Mouse (Mus musculus): Measurements from ENCODE around the gene Stk11ip.

Stk11ip gene

DNA sequence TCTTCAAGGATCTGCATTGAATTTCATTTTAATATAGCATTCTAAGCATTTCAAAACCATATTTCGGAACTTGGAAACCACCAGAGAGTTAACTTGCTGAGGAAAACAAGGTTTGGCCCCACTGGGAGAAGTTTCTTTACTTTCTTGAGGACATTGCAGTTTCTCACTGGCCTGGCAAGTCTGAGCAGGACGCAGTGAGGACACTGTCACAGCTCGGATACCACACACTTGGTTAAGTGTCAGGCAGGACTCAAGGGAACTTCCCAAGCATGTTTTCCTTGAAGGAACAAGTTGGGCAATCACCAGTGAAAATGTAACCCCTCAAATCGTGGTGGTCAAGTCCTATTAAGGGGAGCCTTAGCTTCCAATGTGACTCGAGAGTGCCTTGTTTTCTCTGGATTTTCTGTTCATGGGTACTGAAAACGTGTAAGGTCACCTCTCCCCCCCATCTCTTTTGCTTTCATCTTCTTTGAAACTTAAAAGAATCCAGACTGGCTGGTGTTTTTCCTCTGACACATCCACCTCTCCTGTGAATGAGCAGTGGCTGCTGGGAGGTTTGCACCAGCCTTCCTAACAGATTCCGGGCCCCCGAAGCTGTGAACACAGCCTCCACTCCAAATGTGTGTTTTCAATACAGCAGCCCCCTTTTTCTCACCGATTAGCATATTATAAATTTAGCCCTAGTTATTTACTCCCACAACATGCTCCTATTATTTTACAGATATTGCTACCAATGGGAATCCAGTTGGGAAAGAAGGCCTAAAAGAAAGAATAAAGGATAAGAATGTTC, 16.9 kb upstream of the Stk11ip start:
- no peak for DNase-seq

DNA sequence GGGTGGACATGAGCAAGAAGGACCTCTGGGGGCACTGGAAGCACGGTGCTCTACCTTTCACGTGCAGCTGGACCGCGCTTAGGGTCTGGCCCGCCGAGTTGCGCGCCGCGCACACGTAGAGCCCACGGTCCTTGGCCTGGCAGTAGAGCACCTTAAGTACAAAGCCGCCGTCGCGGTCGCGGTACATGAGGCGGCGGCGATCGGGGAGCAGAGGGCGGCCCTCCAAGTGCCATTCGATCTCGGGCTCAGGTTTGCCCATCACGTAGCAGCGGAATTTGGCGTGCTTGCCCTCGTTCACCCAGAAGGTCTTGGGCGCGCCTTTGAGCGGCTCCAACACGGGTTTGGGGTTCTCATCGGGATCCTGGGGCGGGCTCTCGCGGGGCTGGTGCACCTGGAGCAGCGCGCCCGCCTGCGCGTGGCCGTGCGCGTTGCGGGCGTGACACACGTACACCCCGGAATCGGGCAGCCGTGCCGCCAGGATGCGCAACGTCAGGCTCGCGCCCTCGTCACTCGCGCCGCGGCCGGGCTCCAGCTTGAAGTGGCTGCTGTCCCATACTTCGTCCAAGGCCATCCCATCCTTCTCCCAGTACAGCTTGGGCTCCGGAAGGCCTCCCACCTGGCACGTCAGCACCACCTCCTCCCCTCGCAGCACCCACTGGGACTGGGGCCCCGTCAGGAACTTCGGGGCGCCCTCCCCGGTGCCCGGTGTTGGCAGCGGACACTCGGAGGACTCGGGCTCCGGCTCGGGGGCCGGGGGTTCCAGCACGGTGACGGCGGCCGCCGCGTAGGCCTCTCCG, 16.0 kb upstream of the Stk11ip start:
- DNase-seq: peak; percentile 89

DNA sequence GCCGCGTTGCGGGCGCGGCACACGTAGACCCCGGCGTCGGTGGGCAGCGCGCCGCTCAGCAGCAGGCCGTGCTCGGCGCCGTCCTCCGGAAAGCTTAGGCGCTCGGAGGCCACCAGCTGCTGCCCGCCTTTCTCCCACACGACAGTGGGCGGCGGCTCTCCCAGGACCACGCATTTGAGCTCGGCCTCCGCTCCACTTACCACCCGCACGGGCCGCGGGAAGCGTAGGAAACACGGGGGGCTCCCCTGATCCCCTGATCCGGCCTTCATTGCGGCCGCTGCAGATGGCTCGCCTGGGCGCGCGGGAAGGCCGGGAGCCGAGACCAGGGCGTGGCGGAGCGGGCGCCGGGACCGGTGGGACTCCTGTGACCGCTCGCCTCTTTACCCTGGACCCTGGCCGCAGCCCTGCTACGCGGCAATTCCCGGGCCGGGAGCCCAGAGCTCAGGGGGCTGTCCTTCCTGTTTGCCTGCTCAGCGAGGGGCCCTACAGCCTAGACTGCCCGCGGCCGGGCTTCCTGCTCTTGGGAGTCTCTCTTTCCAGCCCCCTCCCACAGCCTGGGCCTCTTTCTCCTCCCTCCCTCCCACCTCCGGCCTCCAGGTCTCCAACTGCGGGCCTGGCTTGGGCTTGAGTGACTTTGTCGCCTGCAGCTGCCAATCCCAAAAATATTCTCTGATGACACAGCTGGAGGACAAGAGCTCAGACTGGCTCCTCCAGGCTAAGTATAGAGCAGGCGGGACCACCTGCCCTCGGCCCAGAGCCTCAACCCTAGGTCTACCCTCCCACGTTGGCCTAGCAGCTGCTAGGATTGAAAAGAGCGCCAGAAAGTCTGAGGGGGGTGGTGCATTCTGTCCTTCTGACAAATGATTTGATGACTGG, 15.1 kb upstream of the Stk11ip start, which contains the start of gene Obsl1:
Gene Obsl1 (minus strand): TSS at position 497 of the 876 bp plus-strand sequence.
- DNase-seq: no peak

DNA sequence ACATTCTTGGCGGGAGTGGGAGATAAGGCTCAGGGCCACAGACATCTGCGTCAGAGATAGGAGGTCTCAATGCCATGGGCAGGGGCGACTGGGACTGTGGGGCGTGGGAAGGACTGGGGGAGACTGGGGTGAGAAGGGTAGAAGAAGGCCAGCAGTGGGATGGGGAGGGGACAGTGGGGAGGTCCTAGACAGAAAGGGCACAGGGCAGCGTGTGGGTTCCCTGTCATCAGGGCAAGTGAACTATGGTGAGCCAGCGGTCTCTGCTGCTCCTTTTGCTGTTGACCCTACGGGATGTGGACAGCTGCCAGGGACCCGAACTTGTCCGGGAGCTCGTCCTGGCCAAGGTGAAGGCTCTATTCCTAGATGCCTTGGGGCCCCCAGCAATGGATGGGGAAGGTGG, 14.3 kb upstream of the Stk11ip start, which contains the start of gene Inha:
Gene Inha (plus strand): TSS at position 72 of the 400 bp plus-strand sequence.
- DNase-seq: no peak

DNA sequence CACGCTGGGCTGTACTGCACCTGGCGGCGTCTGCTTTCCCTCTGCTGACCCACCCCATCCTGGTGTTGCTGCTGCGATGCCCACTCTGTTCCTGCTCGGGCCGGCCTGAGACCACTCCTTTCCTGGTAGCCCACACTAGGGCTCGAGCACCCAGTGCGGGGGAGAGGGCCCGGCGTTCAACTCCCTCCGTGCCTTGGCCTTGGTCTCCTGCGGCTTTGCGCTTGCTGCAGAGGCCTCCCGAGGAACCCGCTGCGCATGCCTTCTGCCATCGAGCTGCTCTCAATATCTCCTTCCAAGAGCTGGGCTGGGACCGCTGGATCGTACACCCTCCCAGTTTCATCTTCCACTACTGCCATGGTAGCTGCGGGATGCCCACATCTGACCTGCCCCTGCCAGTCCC, 11.7 kb upstream of the Stk11ip start:
- DNase-seq: no peak

DNA sequence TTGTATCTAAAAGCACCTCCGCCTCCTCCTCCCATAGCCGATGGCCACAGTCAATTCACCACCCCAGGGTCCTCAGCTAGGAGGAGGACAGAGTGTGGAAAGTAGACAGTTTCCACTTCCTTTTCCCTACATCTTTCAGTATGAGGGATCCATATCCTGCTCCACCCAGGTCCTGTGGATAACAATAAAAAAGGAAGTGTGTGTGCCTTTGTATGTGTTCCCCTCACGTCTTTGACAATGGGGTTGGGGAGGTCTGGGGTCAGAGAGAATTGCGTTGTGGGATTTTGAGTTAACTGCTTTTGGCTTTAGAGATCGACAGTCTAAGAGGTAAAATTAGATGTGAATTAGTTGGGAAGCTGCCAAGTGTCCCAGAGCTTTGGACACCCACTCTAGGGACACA, 11.2 kb upstream of the Stk11ip start:
- no peak for DNase-seq

DNA sequence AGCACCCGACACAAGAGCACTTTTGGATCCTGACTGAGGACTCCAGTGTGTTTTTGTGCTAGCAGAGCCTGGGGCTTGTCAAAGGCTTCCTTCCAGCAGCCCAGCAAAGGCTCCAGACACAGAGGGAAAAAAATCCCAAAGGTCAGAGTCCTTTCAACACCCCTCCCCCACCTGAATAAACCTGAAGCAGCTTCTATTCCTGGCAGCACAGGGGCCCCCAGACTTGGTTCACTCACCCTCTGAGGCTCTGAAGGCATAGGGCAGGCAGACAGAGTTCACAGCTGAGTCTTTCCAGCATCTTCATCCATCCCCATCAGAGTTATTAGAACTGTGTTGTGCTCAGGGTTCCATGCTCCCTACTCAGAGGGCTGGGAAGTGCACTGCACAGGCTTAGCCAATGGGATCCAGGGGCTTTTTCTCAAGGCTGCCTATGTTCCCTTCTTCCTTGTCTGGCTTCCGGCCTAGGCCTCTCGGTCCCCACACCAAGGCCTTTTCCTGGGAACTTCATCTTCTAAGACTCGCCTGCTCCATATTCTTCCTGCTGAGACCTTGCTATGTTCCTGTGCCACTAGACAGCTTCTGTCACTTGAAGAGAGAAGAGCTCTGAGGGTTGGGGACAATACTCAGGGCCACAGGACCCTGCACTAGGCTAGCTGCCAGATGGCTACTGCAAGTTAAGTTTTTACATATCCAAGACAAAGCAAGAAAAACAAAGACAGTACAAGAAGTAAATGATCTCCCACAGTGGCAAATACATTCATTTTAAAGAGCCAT, 9.7 kb upstream of the Stk11ip start:
- DNase-seq: no peak

DNA sequence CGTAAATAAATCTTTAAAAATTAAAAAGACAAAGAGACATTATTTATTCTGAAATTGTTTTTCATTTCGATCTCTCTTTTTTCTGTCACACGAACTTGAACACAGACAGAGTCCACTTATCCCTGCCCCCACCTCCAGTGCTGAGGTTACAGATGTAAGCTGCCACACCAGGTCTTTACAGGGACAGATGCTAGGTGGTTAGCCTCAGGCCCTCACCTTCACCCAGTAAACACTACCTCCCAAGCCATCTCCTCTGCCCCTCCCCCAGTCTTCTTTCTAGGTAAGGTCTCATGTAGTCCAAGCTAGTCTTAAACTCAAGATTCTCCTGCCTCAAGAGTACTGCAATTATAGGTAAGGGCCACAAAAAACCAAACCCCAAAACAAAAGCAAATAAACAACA, 8.8 kb upstream of the Stk11ip start:
- no peak for DNase-seq

DNA sequence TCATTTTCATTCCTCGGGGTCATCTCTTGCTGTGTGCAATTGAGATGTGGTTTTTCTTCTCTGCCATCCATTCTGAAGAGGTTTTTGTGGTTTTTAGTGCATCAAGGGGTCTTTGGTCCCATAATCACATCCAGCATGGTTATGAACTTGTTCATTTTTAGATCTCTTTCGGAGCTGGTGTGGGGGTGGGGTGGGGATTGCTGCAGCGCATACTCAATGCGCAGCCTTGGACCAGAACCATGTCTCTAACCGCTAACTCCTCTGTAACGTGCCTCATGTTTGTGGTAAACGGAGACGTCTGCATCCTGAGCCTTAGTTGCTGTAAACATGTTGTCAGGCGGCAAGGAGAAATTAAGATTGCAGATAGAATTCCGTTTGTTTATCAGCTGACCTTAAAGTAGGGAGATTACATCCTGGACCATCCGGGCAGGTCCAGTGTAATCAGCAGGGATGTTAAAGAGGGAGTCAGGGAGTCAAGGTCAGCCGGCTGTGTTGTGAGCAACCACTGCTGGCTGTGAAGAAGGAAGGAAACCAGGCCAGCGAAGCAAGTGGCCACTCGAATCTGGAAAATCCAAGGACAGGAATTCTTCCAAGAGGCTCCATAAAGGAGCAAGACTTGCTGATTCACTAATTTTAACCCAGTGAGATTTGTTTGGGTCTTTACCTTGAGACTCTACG, 4.5 kb upstream of the Stk11ip start:
- DNase-seq: no peak

DNA sequence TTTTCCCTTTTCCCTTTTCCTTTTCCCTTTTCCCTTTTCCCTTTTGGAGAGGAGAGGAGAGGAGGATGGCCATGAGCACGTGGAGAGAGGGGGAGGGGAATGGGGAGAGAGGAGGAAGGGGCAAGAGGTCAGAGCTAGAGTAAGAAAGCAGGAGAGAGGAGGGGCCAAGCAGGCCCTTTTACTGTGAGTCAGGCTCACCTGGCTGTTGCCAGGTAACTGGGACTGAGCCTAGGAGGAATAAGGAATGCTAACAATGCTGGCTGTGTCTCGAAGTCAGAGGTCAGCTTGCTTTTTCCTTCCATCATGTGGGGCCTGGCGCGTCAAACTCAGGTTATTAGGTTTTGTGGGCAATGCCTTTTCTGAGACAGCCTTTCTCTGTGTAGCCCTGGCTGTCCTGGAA, 3.3 kb upstream of the Stk11ip start:
- no peak for DNase-seq

DNA sequence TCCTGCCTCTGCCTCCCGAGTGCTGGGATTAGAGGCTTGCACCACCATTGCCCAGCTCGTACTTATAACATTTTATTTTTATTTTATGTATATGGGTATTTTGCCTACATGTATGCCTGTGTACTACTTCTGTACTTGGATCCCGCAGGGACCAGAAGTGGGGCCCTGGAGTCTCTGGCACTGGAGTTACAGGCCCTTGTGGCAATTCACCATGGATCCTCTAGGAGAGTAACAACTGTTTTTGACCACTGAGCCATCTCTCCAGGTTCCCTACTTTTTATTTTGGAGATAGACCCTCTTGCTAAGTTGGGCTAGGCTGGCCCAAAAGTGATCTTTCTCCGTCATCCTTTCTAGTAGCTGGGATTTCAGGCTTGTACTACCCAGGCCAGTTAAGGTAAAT, 2.9 kb upstream of the Stk11ip start:
- DNase-seq: no peak

DNA sequence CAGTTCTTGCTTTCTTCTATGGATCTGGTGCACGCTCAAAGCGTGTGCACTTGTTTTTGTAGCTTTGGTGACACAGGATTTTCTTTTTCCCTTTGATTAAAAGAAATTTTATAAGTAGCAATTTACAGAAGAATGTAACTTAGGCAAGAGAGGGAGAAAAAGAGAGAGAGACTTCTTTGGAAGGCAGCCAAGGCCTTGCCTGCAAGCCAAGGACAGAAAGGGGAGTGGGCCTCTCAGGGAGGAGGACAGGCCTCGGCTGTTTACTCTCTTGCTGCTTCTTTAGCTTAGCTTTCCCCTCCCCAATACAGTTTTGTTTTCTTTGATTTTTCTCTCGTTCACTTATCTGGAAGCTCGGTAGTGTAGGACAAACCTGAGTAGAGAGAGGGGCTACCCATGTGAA, 1.8 kb upstream of the Stk11ip start:
- no peak for DNase-seq

DNA sequence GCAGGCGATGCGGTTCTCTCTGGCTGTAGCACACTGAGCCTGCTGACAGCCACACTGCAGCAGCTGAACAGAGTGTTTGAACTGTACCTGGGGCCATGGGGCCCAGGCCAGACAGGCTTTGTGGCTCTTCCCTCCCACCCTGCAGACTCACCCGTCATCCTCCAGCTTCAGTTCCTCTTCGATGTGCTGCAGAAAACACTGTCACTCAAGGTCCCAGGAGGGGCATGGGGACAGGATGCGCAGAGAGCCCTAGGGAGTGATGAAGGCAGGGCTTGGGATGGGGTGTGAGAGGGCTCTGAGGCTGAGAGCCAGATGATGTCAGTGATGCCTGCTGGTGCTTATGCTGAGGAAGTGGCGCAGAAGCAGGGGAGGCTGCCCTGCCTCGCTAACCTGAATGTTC, 3.4 kb downstream of the Stk11ip start:
- DNase-seq: no peak

DNA sequence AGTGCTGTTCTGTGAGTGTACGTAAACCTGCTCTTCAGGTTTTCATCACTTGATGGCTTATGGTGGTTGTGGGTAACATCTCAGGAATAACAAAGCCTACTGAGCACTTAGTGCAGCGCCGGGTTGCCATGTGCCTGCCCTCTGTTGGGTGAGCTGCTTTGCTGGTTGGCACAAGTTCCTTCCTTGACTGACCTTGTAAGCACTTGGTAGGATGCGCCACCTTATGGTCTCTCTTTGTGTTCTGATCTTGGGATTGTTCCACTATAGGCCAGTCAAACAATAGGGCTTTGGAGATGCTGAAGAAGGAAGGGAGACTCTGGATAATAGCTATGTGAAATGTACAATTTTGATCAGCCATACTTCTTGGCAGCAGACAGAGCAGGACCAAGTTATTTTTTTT, 9.2 kb downstream of the Stk11ip start:
- DNase-seq: no peak

DNA sequence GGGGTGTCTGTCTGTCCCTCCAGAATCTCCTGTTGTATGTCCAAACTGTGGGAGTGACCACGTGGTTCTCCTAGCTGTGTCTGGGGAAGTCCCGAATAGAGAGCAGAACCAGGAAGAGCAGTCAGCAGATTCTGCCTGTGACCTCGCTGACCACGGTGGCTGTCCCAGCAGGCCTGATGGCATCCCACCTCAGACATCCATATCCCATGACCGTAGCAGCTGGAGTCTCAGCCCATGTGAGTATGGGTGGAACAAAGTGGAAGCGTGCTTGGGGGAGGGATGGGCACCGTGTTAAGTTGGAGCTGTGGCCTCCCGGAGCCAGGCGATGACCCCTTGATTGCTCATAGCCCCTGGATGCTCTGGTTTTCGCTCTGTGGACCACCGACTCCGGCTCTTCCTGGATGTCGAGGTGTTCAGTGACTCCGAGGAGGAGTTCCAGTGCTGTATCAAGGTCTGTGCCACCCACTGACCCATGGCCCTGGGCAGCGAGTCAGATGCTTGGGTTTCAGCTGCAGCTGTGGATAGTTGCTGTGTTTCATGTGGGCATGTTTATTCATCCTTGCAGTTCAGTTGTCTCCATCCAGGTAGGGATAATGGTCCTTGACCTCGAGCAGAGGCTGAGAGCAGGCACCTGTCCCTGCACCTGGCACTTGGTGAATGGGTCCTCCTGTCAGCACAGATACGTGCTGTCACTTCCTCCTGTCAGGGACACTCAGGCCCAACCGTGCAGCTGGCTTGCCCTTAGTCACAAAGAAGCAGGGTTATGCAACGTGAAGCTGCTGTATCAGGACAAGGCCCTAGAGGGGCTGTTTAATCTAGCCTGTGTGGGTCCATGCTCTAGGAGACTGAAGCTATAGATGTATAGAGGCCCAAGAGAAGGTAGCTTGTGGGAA, 11.2 kb downstream of the Stk11ip start:
- DNase-seq: no peak

DNA sequence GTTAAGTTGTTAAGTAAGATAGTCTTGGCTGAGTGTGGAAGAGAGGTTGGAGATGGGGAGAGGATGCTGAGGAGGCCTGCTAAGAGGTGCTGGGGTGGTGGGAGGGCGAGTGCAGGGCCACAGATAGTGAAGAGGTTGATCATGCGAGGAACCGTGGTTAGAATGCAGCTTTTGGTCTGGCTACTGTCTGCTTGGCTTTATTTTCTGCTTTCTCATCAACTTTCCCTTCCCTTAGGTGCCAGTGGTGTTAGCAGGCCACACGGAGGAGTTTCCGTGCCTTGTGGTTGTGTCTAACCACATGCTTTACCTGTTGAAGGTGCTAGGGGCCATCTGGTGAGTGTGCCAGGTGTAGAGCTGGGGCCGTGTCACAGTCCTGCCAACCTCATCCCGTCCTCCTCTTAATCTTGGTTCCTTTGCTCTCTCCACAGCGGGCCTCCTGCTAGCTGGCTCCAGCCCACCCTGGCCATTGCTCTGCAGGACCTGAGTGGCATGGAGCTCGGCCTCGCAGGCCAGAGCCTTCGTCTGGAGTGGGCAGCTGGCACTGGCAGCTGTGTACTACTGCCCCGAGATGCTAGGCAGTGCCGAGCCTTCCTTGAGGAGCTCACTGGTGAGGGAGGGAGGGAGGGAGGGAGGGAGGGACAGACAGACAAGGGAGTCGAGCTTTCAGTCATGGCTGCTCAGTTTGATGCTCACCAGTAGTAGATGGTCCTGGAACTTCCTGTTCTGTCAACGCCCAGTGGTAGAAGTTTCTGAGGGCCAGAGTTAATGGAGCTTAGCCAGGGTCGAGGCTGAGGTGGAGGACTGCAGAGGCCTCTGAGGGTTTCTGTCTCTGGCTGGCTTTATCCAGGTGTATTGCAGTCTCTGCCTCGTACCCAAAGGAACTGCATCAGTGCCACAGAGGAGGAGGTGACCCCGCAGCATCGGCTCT, 12.3 kb downstream of the Stk11ip start:
- DNase-seq: no peak

DNA sequence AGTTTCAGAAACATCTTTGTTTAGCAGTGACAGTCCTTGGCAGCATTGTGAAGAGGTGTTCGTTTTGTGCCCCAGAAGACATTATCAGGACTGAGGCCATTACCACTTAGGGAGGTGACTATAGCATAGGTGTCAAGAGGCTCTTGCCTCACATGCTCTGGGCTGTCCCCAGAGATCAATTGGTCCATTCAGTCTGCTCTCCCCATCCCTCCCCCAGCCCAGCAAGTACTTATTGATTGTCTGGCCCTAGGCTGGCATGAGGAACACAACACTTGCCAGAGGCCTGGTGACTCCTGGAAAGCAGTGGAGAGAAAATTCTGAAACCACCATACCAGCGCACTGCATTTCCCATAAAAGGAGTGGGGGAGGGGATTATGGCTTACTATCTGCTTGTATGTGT, 16.3 kb downstream of the Stk11ip start:
- no peak for DNase-seq

DNA sequence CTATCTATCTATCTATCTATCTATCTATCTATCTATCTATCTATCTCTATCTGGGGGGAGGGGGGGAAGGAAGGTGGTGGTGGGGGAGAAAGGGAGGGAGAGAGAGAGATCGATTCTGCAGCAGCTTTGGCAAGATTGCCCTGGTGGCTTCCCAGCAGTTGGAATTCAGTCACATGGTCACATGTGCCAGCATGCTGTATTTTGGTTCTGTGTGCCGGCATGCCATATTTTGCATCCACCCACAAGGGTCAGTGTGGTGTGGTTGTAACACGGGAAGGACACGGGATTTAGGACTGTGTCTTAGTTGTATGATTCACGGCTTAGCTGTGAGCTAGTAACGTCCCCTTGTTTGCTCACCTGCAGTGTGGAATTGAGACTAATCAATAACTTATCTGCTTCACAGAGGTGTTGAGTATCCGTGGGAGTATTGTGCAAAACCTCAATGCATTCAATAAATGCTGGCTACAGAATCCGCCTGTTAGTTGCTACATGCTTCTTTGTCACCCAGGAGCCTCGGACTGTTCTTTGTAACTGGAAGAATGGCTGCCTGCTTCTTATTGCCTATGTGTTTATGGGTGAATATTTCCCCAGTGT, 17.4 kb downstream of the Stk11ip start:
- no peak for DNase-seq

DNA sequence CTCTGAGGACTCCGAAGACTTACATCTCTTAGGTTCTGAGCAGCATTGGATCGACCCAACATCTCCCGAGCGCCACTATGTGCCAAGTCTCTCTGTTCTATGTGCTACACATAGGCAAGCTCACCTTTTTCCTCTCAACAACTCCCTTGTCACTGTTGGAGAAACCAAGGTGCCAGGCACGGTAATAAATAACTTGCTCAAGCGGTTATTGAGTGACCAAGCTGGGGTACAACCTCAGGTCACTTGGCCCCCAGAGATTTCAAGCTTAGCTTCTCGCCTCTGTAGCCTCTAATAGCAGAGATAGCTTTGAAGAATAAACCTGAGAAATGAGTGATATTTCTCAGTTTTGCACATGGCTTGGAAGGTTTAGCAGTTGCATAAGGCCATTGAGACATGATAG, 20.2 kb downstream of the Stk11ip start:
- no peak for DNase-seq
